Mouse (Mus musculus) inflammation-experienced regulatory T-cells, adult 6 months (primary cell): ENCODE data around the gene Vmn2r97. TPM values are rescaled to one million over a fixed set of nuclear protein-coding genes. Genes with fewer than 3 reads are reported as not detected.
A peak's percentile ranks its signal among the peaks of the same experiment; 100 is the strongest.
"Not testable (repeated sequence)": the region's sequence is repeated elsewhere in the genome, so short reads cannot be mapped to it uniquely, and the experiment has no call there.

Experiments
- ATAC-seq: one replicate; pipeline ENCODE4 v1.8.0; 2017
- polyA plus RNA-seq, 3 experiments: library from polyadenylated mRNA; unstranded; fragments of 100-300 nt; shearing (Covaris generic); gene quantifications; one replicate each; pipeline ENCODE4 v1.2.1; 2017

Vmn2r97 gene
- polyA plus RNA-seq, result 1 to 10 TPM in 2 of 3 experiments, under 1 TPM in 1; 0.95 to 3.8 (median 1.2) TPM

- not testable (repeated sequence) for ATAC-seq
Measured at GRCm38 (mm10) chr17:18914000-18914399, at the start of gene Vmn2r97. Gene Vmn2r97, plus strand, starts transcription at chr17:18914300.

DNA sequence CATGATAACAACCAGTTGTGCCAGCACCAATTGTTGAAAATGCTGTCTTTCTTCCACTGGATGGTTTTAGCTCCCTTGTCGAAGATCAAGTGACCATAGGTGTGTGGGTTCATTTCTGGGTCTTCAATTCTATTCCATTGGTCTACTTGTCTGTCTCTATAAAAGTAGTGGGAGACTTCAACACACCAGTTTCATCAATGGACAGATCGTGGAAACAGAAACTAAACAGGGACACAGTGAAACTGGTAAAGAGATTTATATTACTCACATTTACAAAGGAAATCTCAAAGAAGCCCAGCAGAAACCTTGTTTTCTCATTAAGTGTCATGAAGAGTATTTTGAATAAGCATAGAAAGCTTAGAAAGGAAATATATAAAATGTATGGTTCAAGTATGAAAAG is 31.7 kb upstream of the Vmn2r97 start:
- not testable (repeated sequence) for ATAC-seq

DNA sequence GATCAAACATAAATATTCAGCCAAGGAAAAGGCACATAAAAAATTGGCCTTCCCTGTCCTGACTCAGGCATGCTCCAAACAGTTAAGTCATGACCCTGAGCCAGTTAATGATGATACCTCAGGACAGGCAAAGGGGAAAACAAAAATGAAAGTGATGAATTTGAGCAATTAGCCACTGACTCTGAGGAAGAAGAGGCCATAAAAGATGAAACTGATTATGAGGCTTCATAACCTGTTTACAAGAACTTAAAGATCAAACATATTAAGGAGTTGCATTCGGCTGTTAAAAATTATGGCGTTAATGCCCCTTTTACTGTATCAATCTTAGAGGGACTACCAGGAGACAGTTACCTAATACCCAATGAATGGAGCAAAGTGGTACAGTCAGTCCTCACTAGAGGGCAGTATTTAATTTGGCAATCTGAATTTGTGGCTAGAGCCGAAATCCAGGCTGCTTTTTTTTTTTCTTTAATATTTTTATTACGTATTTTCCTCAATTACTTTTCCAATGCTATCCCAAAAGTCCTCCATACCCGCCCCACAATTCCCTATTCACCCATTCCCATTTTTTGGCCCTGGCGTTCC is 24.3 kb upstream of the Vmn2r97 start:
- ATAC-seq, result peak; percentile 79

- peak; percentile 90 for ATAC-seq
Measured at GRCm38 (mm10) chr17:18957800-18958199, 43.7 kb downstream of the Vmn2r97 start.

DNA sequence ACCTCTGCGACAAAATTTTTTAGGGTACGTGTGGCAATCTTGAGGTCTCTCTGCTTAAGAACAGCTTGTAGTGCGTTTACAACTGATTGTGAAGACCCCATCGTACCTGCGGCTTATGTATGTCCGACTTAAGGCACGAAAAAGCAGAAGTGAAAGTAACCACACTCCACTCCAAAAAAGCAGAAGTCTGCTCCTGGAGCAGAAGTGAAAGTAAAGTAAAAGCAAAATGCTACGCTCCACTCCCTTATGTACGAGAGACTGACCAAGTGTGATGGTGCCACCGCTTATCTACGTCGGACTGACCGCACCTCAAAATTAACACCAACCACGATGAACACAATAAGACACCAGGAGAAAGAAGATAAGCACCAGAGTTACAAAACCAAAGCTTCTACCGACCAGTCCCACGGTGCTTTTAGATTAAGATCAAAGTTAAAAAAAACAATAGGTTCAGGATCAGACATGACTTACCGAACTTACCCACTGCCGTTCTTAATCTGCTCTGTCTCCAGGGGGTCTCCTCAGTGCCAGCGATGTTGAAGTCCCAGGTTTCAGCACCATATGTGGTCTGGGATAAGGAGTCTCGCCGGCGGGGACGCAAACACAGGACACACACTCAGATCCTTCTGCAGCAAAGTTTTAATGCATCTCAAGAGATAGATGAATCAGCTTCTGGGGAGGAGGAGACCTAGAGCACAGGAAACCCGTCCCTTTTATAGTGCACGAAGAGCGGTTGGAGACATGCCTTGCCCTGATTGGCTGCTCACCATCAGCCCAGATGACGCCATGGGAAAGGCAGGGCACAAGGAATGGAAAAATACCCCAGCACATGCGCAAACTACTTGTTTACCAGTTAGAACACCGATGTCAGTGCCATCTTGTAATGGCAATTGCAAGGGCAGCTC is 54.5 kb downstream of the Vmn2r97 start:
- ATAC-seq, result peak; percentile 78

Other genes starting within 250 kb of the Vmn2r97 start
- not detected for gene Vmn2r98, start 139.2 kb downstream of the Vmn2r97 start, polyA plus RNA-seq